Mouse (Mus musculus): ENCODE measurements around the gene Diras2.

Gene Diras2

GRCm38 (mm10) chr13:52552822-52553477 is 21.9 kb upstream of the Diras2 start:
- no peak for DNase-seq (ENCODE audit: low read depth, low spot score)

DNA sequence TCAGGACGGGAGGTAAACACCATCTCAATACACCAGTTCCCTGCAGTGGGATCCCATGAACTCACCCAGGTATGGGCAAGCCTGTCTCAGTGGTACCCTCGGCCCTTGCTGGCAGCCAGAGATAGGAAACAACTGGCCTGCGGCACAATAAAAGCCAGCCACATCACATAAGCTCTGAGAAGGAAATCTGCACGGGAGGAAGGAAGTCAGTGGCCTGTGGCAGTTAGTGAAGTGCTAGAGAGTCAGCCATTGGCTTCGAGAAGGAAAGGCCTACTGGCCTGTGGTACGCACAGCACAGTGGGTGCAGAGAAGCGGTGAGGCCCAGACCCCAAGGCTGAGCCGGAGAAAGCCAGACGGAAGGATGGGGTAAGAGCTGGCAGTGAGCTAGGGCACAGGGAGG is 20.2 kb upstream of the Diras2 start:
- DNase-seq (ENCODE audit: low read depth, low spot score), result no peak

GRCm38 (mm10) chr13:52550690-52551193 is 19.7 kb upstream of the Diras2 start:
- no peak for DNase-seq (ENCODE audit: low read depth, low spot score)

- DNase-seq (ENCODE audit: low read depth, low spot score), result no peak
These were observed 15.2 kb upstream of the Diras2 start for GRCm38 (mm10) chr13:52546288-52546687.

DNA sequence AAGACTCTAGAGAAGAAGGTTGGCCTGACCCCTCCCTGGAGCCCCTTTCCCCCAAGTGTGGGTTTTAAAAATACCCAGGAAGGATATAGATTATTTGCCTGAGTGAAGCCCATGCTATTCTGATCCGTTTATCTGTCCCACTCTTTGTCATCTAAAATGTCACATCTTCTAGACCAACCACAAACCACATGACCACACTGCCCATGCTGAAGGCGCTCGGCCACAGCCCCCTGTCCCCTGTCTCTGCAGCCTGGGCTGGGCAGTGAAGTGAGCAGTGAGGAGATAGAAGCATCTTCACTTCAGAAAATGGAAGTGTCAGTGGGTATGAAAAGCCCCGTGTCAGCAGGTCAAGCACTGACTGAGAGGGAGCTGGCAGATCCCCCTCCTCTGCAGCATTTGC is 11.6 kb upstream of the Diras2 start:
- DNase-seq (ENCODE audit: low read depth, low spot score), result no peak

DNA sequence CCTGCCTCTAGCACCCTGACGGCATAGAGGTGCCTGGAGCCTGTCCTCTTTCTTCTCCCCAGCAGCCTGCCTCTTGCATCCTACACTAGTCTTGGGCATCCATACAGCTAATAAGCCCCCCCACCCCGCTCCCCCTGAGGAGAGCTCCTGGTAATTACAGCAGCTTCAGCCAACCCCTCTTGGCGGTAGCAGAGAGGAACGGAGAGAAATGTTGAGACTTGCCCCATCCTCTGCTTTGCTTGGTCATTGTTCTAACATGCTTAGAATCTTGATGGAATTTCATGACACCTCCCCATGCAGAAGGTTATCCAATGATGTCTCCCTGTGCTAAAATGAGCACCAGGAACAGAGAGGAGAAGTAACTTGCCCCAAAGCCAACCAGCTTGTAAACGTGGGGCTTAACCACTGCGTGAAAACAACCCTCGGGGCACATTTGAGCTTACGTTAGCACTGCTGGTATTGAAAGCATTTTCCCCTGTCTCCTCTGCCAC is 11.0 kb upstream of the Diras2 start:
- DNase-seq (ENCODE audit: low read depth, low spot score), result no peak

DNA sequence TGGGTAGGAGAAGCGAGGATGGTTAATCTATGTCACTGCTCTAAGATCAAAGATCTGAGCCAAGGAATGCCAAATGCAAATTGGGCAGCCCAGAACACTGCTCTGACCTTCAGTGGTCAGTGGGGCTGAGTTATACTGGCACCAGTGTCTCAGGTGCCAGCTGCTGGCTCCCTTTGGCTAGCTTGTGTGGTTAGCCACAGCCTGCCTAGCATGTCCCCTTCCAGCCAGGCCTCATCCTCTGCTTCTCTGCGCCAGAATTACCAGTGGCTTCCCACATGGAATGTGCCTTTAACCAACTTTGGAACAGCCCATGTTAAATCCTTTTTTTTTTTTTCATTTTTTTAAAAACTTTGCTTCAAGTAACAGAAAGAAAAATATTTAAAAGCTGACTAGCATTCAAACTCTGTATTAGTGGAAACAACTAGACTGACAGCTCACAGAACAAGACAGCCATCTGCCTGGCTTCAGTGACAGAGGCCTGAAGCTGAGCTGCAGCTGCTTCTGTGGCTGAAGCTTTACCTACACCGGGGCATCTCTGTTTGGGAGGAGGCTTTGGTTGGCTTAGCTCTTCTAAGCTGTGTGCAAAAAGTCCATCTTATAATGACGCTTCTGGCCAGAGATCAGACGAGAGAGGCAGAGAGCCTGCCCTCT is 10.4 kb upstream of the Diras2 start:
- DNase-seq (ENCODE audit: low read depth, low spot score), result no peak

- peak; percentile 74 for DNase-seq (ENCODE audit: low read depth, low spot score)
These were observed 8.4 kb upstream of the Diras2 start for GRCm38 (mm10) chr13:52539461-52539860.

- DNase-seq (ENCODE audit: low read depth, low spot score), result no peak
These were observed 7.6 kb upstream of the Diras2 start for GRCm38 (mm10) chr13:52538588-52539116.

- DNase-seq (ENCODE audit: low read depth, low spot score), result no peak
These were observed 6.9 kb upstream of the Diras2 start for GRCm38 (mm10) chr13:52537754-52538587.

DNA sequence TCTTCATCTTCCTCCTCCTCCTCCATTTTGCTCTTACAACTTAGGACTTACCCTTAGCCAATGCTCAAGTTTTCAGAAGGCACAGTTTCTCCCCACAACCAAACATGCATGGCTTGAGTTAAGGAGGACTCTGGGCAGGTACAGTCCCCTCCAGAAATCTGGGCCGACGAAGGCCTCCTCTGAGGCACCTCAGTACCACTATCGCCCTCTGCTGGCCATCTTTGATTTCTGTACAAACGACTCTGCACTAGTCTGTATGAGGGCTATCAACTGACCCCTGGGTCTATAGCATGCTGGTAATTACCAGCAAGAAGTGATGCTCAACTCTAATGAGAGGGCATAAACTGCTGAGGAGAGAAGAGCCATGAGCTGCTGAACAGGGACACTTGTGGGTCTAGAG is 4.5 kb upstream of the Diras2 start:
- peak; percentile 89 for DNase-seq (ENCODE audit: low read depth, low spot score)

- DNase-seq (ENCODE audit: low read depth, low spot score), result no peak
These were observed 2.6 kb upstream of the Diras2 start for GRCm38 (mm10) chr13:52533644-52534043.

GRCm38 (mm10) chr13:52530008-52530945 is 802 bp downstream of the Diras2 start:
- peak; percentile 99 for DNase-seq (ENCODE audit: low read depth, low spot score)

GRCm38 (mm10) chr13:52529188-52529972 is 1.7 kb downstream of the Diras2 start:
- peak; percentile 61 for DNase-seq (ENCODE audit: low read depth, low spot score)

DNA sequence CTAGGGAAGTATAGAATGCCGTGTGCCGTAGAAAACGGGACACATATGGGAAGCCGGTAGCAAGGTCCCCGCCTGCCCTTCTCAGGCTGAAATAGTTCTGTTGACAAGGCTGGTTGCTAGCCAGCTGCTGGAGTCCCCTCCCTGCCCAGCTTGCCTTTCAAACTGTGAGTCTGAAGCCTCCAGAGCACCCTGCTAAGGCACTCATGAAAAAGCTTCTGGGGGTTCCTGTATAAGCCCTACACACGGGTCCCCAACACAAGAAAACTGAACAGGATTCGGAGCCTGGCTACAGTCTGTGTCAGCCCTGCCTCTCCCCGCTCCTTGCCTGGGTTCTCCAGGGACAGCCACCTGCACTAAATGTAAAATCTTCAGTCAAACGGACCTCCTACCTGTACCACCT is 2.3 kb downstream of the Diras2 start:
- DNase-seq (ENCODE audit: low read depth, low spot score), result peak; percentile 77

GRCm38 (mm10) chr13:52528281-52528680 is 2.8 kb downstream of the Diras2 start:
- peak; percentile 60 for DNase-seq (ENCODE audit: low read depth, low spot score)

GRCm38 (mm10) chr13:52526249-52527035 is 4.6 kb downstream of the Diras2 start:
- peak; percentile 57 for DNase-seq (ENCODE audit: low read depth, low spot score)

DNA sequence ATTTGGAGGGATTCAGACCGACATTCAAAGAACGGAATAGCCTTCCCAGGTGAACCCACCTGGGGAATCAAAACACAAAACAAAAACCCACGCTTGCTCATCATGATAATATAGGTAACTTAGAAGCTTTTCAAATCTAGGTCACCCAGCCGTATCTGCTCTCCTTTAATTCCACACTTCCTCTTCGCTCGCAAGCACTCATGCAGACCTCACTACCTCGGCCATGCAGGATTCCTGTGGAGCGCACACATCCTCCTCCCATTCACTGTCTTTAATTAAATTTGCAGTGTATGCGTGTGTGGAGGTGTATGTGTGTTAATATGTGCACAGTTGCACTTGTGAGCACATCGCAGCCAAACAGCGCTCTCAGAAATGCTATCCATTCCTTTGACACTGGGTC is 6.8 kb downstream of the Diras2 start:
- DNase-seq (ENCODE audit: low read depth, low spot score), result peak; percentile 51

DNA sequence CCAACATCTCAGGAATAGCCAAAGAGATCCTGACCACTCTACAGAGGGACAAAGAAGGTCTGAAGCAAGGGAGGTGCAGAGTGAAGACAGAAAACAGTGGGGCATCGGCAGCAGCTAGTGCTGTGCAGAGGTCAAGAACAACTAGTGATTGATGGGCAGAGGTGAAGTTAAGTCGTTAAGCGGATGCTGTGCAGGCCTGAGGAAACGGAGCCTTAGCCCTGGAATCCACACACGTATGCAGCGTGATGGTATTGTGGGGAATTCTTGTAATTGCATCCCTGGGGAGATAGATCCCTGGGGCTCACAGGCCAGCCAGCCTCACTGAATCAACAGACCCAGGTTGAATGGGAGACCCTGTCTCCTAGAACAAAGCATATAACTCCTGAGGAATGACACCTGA is 9.9 kb downstream of the Diras2 start:
- no peak for DNase-seq (ENCODE audit: low read depth, low spot score)

Data from brain, adult 2 months (tissue).